Mouse (Mus musculus): ENCODE measurements at regions not wholly inside any gene's neighbourhood (a gene's known extent, or its start where the extent isn't known, plus 50 kb on each side); places are given as distances from the start of the nearest gene placed in this dataset.

GRCm38 (mm10) chr9:25201671-25202070 is 50.1 kb upstream of the Herpud2 start:
- no peak for DNase-seq

More at GRCm38 (mm10) chr9:25201671-25202070, 50.1 kb upstream of the Herpud2 start:
- Histone ChIP-seq H3K27ac (peak overlapping the region; percentile 1; the same call in 1 of the 2 replicates), H3K4me3 (peak overlapping the region; percentile 28)
- TF ChIP-seq CTCF (IDR thresholded peaks at IDR 0.05) = no peak
- intact Hi-C loops (cut with DNase I) = no loop called here

Data from gastrocnemius, adult 2 months (tissue).